In the genomic region with DNA sequence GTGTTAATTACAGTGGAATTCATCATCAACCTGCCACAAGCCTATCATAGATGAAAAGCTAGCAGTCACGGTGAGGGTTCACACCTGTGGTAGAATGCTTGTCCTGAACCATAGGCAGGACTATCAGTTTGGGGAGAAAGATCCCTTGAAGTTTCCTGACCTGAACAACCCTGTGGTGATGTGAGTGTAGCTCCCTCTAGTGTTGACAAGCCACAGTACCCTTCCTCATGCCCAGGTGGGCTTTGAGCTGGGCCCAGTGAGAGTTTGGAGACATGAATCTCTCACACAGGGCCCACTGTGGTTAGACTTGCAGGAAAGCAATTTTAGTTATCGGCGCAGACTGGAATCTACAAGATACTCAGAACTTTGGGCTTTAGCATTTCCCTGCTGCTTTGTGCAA, we compare ENCODE assay signal across 8 mouse cellular contexts. TPM values are rescaled to one million over a fixed set of nuclear protein-coding genes. Genes with fewer than 3 reads are reported as not detected.
DNase-seq lines count a peak whose midpoint lies in the region; ATAC-seq and TF ChIP-seq lines count a peak whose summit lies in the region.

No protein-coding gene starts in this region.

- H3K9me3 ChIP-seq in heart, embryonic 11.5 days (replicated peaks; ENCODE audit: control insufficient read depth, low read length) = no peaks in the 10 kb centered on the region

- no peaks in the 10 kb centered on the region for H3K79me3 ChIP-seq in C2C12 (ENCODE audit: low read depth)

- H3K4me2 ChIP-seq in heart, embryonic 11.5 days = no peak overlapping the region

- H3K4me1 ChIP-seq in heart, embryonic 11.5 days (ENCODE audit: control insufficient read depth, insufficient read depth, low read length) = no peaks in the 10 kb centered on the region

- no peaks in the 10 kb centered on the region for H3K27me3 ChIP-seq in heart, embryonic 11.5 days (ENCODE audit: control insufficient read depth, insufficient read depth, low read length)
- no peaks in the 10 kb centered on the region for H3K27me3 ChIP-seq in C2C12 (ENCODE audit: control insufficient read depth, insufficient read depth, insufficient read length)

- intact Hi-C loops in left cerebral cortex, postnatal 25 days (cut with DNase I) = loop anchor here (5.0 kb wide), 3 partner anchors 44 to 174 kb away; a partner anchor contains a TSS

- H3K36me3 ChIP-seq in heart, embryonic 11.5 days (ENCODE audit: control insufficient read depth, insufficient read depth, low read length) = no peaks in the 10 kb centered on the region
- no peaks in the 10 kb centered on the region for H3K36me3 ChIP-seq in C2C12 (ENCODE audit: control insufficient read depth, insufficient read depth)

- DNase-seq in heart, adult 8-10 months (ENCODE audit: low spot score) = peak; percentile 25
- peak; percentile 36 for DNase-seq in T-cell, adult 2 months (ENCODE audit: low spot score)
- DNase-seq in left cerebral cortex, postnatal 25 days (ENCODE audit: low spot score in 2 of 2) = peak; percentile 26 to 39
- DNase-seq in c-Kit-positive CD71-positive TER-119-positive erythroid progenitor cells, embryonic 14.5 days (ENCODE audit: low spot score) = no peak

- ATAC-seq in heart, embryonic 11.5 days (replicated peaks; ENCODE audit: insufficient number of reproducible peaks, low FRiP score, low TSS enrichment) = no peak
- ATAC-seq in erythroblast, adult 5-6 weeks (replicated peaks; ENCODE audit: low FRiP score, poor library complexity, severe bottlenecking) = peak; percentile 59; the same call in 1 of the 2 replicates
- ATAC-seq in neutrophil, adult 5-6 weeks (ENCODE audit: extremely low read depth, insufficient number of reproducible peaks, low FRiP score, poor library complexity, severe bottlenecking) = peak; percentile 67; the same call in 1 of the 2 replicates

- H3ac ChIP-seq in C2C12 (ENCODE audit: control insufficient read depth, insufficient read length, low read depth) = no peak overlapping the region

- no peaks in the 10 kb centered on the region for H3K79me2 ChIP-seq in C2C12 (ENCODE audit: control insufficient read depth, insufficient read depth)

- H3K27ac ChIP-seq in heart, embryonic 11.5 days (ENCODE audit: low read depth, low read length) = no peak overlapping the region

- H3K4me3 ChIP-seq in heart, embryonic 11.5 days (ENCODE audit: low read depth, low read length) = no peak overlapping the region
- no peak overlapping the region for H3K4me3 ChIP-seq in C2C12 (ENCODE audit: insufficient read depth, poor library complexity, severe bottlenecking)

- peak; percentile 64 for TF ChIP-seq CTCF in C2C12 (IDR thresholded peaks at IDR 0.05; ENCODE audit: control insufficient read depth, insufficient read depth, insufficient read length)

- H3K9ac ChIP-seq in heart, embryonic 11.5 days (ENCODE audit: low read depth, low read length) = no peak overlapping the region

- 62% methylated on average over 3 of the region's 3 CpGs for WGBS in heart, embryonic 11.5 days (ENCODE audit: insufficient replicate concordance)

TF ChIP-seq in C2C12, 6 proteins besides CTCF, POLR2A, EP300 and RAD21:
- TF ChIP-seq USF1 (IDR thresholded peaks at IDR 0.05; ENCODE audit: low read depth) = no peak
- no peak for TF ChIP-seq CEBPB (IDR thresholded peaks at IDR 0.05; ENCODE audit: low read depth)
- no peak for TF ChIP-seq FOSL1 (IDR thresholded peaks at IDR 0.05; ENCODE audit: insufficient read depth, low read length, poor library complexity, severe bottlenecking)
- TF ChIP-seq MYOD1 (IDR thresholded peaks at IDR 0.05; ENCODE audit: control insufficient read depth, insufficient read length, low read depth) = no peak
- TF ChIP-seq MYOG (IDR thresholded peaks at IDR 0.05; ENCODE audit: control insufficient read depth, extremely low read depth, insufficient read length) = no peak
- TF ChIP-seq MAX (IDR thresholded peaks at IDR 0.05) = no peak

RNA-seq across cellular contexts. Expression of a gene that starts 39.5 kb away (rescaled TPM):
- 10 to 100 TPM; 12.2 to 24.8 (median 14.4) TPM for total RNA-seq in heart, adult 8-10 months (2022)
- 1.2 and 1.3 TPM in 2 replicates for polyA plus RNA-seq in heart, embryonic 11.5 days (2014; fragmentation: Nextera tagmentation; extraction: Ambion mirVana)
- 12.1 TPM for polyA plus RNA-seq in C2C12 (2012; fragmentation: generic; extraction: Trizol)
- not detected in 2 replicates for total RNA-seq in erythroblast, adult 5-6 weeks (2015; ENCODE audit: low replicate concordance)
- not detected in 2 replicates for total RNA-seq in erythroblast, adult 5-6 weeks (2017; ENCODE audit: low replicate concordance)
- total RNA-seq in left cerebral cortex, postnatal 25 days (2021) = 100 to 1,000 TPM; 588 to 602 TPM
- total RNA-seq in neutrophil, adult 5-6 weeks (2017) = 0.23 and 0.37 TPM in 2 replicates

Comparison
In these comparisons a context has a peak if more than half of its experiments do, and no peak if none do; other contexts are left out.
1. RNA of a gene that starts 39.5 kb away (total RNA-seq): 588 to 602 TPM in left cerebral cortex, postnatal 25 days; 12.2 to 24.8 TPM in heart, adult 8-10 months, 0.23 to 0.37 TPM in neutrophil, adult 5-6 weeks and not detected in erythroblast, adult 5-6 weeks; every median in the first group is over 10 times any median in the second.